Mouse (Mus musculus) cerebellum, adult 18-20 months (tissue): Measurements from ENCODE around the gene Pcsk1n.
"Not testable (repeated sequence)": the region's sequence is repeated elsewhere in the genome, so short reads cannot be mapped to it uniquely, and the experiment has no call there.

Experiments
- DNase-seq, 2 experiments: peaks; one replicate each; pipeline ENCODE4 v3.0.0; 2021

Pcsk1n gene

DNA sequence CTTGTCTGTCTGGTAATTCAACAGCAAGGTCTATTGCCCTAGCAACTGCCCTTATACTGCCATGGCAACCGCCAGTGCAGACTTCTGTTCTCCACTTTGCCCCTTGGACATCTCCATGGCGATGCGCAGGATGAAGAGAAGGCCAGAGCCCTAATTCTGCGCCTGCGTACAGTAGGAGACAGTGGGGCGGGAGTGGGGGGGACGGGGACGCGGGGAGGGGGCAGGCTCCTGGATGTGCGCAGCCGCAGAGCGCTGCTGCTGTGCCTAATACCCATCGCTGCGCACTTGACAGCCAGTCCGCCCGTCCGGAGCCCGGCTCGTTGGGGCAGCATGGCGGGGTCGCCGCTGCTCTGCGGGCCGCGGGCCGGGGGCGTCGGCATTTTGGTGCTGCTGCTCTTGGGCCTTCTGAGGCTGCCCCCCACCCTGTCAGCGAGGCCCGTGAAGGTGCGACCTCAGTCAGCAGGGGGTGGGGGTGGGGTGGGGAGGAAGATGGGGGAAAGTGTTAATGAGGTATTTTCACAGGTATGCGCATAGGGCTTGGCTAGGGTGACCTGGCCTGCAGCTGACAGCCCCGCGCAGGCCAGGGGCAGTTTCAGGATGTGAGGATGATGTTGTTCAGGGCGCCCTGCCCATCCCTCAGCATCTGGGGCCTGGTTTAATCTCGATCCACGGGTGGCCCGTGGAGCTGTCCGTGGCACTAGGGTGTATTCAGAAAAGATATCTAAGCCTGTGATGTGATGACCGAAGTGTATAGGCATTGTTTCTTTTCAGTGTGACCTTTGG is at the start of gene Pcsk1n:
Gene Pcsk1n (plus strand): TSS at position 222 of the 783 bp plus-strand sequence.
- DNase-seq, result peak; percentile 69 to 79

DNA sequence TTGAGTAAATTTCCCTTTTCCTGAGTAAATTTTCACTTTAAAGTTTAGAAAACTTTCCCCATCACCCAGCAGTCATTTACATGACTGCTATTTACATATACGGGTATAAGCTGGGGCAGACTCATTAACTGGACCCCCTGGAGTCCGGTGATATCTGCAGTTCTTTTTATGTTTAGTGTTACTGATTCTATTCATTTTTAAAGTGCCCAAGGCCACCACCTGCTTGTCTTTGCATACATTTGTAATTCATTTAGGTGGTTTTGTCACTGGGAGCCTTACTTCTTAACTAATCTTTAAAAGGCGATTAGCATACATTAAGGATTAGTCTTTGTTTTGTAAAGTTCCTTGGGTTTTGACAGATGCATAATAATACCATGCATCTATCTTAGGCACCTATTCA is 49.8 kb upstream of the Pcsk1n start:
- no peak for DNase-seq

DNA sequence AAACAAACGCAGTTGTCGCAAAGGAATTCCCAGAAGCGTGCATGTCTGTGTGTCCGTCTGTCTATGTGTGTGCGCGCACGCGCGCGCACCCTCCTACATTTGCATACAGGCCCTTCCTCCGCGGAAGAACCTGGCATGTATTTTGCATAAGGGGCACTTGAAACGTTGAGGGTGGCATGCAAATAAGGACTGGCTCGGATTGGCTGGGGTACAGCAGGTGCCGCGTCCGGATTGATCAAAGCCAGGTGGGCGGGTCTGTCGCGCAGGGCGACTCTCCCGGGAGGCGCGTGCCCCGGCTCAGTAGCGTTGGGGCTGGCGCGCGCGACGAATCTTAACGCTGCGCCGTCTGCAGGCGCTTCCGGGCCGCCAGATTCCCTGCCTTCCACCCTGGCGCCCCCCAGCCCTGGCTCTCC is 41.6 kb upstream of the Pcsk1n start, which contains the start of gene Pim2:
Gene Pim2 (plus strand): TSS at position 256 of the 413 bp plus-strand sequence.
- DNase-seq, result peak; percentile 86 to 92

DNA sequence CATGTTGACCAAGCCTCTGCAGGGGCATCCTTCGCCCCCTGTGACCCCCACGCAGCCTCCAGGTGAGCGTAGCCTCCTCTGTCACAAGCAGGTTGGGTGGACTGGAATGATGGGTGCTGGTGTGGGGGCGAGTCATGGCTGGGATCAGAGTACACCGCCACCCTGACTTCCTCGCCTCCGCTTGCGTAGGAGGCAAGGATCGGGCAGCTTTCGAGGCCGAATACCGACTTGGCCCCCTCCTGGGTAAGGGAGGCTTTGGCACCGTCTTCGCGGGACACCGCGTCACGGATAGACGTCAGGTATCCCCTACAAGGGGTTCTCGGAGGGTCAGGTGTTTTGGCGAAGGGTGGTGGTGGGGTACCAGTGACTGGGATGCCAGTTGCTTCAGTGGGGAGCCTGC is 41.1 kb upstream of the Pcsk1n start:
- DNase-seq, result peak; percentile 31 to 46

DNA sequence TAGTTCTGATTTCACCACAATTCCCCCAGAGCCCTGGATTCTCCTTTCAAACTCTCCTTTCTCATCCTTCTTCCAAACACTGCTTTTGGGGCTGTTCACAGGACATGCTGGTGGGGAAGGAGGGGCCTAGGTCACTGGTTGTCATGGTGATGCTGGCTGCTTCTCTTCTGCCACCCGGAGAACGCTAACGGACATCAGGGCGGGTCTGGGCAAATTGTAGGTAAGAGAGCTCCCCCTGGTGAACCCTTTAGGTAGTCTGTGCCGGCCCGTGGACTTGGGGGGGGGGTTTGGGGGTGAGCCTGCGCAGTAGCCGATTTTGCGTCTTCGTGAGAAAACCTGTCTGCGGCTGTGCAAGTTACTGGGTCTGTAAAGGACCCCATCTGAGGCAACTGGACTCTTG is 39.8 kb upstream of the Pcsk1n start:
- peak; percentile 70 to 82 for DNase-seq

DNA sequence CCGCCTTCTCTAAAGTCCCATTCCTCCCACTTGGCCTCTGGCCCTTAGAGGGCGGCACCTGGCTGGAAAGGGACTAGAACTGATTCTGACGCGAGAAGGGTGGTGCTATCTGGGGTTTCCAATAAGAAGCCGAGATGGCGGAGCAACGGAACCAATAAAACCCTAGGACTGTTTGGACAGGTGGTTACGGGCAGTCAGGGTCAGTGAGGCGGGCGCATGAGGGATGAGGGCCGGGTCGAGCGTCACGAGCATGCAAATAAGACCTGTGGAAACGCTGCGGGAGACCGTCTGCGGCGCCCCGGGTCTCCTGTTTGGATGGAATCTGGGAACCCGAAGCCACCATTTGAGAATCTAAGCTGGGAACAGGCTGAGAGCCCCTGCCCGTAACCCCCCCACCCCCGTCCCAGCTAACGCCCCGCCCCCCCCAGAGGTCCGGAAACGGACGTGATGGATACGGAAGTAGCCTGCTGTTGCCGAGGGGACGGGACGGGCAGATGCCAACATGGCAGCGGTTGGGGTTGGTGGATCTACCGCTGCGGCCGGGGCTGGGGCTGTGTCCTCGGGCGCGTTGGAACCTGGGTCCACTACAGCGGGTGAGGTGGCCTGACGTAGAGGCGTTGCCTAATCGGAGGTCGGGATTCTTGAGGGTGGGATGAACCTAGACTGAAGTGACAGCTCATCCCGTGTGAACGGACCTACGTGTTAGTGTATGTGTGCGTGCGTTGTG is 35.6 kb upstream of the Pcsk1n start, which contains the start of gene Slc35a2:
Gene Slc35a2 (plus strand): TSS at position 188 of the 727 bp plus-strand sequence.
- peak; percentile 78 to 89 for DNase-seq

DNA sequence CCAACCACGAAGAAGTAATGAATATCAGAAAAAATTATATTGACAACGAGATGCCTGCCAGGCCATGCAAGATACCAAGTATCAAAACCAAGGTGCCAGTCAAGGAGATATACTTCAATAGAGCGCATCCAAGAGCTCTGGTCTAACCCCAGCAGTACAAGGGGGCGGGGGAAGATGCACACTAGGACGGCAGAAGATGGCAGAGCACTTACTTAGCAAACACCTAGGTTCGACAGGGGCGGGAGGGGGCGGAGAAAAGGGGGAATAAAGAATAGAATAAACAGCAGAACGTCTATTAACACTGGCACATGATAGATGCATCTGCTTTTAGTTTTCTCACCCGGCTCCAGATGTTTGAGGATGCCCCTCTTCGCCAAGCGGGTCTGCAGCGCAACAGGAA is 21.4 kb upstream of the Pcsk1n start:
- no peak for DNase-seq

DNA sequence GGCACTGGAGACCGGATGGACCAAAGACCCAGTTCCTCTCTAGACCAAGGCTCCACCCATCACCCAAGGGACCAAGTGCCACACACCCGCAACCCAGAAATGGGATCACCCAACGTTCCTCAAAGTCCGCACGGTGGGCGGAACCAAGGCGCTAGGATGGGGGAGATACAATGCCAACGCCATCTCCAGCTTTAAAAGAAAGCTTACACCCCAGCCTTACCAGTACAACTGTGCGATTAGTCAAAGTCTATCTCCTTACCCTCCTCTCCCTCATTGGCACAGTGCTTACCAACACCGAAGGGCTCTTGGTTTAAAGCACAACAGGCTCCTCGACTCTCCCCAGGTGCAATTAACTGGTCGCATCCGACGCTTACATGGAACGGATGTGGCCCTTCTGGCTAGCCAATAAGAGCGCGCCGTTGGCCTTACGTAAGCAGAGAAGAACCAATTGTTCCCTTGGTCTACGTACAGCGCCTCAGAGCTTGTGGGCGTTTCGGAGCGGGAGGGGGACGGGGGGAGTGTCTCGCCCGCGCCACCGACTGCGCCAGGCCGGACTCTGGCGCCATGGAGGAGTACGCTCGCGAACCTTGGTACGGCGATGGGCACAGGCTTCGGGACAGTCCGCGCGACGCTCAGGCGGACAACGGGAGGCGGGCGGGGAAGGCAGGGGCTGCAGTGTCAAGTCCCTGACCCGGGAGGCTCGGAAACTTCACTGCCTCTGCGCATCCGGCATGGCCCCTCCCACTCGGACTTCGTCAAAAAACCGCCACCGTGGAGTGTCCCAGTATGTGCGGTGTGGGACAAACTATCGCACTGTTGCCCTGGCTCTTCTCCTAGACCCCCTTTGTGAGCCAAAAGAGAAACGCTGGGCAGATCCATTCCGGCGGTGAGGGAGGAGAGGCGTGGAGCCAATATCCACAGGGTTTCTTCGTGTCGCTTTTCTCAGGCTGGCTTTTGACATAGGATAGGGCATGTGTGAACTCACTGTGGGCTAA is 20.4 kb upstream of the Pcsk1n start, which contains the start of the genes Pqbp1 and Timm17b:
Gene Pqbp1 (minus strand): TSS at position 390 of the 995 bp plus-strand sequence.
Gene Timm17b (plus strand): TSS at position 478 of the 995 bp plus-strand sequence.
- peak; percentile 86 to 94 for DNase-seq

DNA sequence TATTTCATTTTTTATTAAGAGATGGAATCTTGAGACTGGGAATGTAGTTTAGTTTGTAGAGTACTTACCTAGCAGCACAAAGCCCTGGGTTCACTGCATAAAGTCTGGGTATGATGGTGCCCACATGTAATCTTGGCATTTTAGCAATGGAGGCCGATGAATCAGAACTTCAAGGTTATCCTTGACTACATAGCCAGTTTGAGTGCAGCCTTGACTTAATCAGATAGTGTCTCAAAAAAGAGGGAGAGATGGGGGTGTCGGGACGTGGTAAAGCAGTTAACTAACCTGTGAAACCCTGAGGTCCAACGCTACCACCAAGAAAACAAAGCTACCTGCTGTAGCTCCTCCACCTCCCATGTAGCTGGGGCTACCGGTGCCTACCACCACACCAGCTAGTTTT is 15.2 kb upstream of the Pcsk1n start:
- no peak for DNase-seq

DNA sequence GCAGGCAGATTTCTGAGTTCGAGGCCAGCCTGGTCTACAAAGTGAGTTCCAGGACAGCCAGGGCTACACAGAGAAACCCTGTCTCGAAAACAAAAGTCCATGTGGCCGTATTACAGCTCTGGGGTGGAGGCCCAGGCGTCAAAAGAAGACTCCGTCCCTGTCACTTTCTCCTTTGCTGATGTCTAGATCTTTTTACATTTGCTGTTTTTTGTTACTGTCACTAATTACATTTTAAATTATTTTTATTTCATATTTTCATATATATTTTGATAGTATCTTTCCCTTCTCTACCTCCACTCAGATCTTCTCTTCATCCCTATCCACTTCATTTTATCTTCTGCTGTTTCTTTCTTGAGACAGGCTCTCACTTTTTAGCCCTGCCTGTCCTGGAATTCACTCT is 11.9 kb upstream of the Pcsk1n start, which contains the start of gene Gm10491:
Gene Gm10491 (minus strand): TSS at position 101 of the 400 bp plus-strand sequence.
- DNase-seq, result no peak

DNA sequence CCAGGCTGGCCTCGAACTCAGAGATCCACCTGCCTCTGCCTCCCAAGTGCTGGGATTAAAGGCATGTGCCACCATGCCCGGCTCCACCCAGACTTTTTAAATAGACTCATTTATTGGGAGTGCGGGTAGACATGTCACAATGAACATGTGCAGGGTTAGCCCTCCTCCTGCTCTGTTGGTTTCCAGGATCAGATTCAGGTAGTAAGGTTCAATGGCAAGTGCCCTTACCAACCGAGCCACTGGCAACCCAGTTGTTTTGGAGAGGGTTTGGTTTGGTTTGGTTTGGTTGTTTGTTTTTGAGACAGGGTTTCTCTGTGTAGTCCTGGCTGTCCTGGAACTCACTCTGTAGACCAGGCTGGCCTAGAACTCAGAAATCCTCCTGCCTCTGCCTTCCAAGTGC is 10.4 kb upstream of the Pcsk1n start, which contains the start of gene Gm10490:
Gene Gm10490 (plus strand): TSS at position 301 of the 400 bp plus-strand sequence.
- not testable (repeated sequence) for DNase-seq

DNA sequence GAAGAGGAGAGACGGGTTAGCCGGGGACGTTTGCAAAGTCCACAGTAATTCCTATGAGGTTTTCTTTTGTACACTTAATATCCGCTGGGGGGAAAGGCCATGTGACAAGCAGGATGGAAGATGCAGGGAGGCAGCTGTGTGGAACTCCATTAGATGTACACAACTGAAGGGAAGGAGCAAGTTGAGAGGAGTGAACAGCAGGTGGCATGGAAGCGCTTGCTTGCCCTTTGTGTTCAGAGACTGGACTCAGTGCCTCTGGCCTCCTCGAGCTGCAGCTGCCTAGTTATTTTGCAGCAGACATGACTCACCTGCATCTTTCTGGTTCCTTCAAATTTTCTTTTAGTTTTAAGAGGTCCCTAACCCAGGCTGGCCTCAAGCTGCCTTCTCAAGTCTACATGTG is 9.1 kb upstream of the Pcsk1n start:
- no peak for DNase-seq

DNA sequence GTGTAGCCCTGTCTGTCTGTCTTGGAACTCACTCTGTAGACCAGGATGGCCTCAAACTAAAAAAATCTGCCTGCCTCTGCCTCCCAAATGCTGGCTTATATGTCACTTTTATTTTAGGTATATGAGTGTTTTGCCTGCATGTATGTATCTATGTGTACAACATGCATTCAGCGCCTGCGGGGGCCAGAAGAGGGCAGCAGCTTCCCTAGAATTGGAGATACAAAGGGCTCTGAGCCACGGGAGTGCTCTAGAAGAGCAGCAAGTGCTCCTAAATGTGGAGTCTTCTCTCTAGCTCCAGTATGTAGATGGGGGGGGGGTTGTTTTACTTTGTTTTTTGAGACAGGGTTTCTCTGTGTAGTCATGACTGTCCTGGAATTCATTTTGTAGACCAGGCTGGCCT is 4.0 kb upstream of the Pcsk1n start:
- DNase-seq, result not testable (repeated sequence)

DNA sequence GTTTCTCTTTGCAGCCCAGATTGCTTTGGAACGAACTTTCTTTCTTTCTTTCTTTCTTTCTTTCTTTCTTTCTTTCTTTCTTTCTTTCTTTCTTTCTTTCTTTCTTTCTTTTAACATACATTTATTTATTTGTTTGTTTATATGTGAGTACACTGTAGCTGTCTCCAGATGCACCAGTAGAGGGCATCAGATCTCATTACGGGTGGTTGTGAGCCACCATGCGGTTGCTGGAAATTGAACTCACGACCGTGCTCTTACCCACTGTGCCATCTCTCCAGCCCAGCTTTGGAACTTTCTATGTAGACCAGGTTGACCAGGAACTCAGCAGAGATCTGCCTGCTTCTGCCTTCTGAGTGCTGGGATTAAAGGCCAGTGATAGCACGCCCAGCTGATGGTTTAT is 1.7 kb upstream of the Pcsk1n start:
- DNase-seq, result not testable (repeated sequence)

DNA sequence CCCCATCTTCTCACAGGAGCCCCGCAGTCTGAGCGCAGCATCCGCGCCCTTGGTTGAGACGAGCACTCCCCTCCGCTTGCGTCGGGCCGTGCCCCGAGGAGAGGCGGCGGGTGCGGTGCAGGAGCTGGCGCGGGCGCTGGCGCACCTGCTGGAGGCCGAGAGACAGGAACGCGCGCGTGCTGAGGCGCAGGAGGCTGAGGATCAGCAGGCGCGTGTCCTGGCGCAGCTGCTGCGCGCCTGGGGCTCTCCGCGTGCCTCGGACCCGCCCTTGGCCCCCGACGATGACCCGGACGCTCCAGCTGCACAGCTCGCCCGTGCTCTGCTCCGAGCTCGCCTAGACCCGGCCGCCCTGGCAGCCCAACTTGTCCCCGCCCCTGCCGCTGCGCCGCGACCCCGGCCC is 2.4 kb downstream of the Pcsk1n start:
- DNase-seq, result peak; percentile 32 to 51

DNA sequence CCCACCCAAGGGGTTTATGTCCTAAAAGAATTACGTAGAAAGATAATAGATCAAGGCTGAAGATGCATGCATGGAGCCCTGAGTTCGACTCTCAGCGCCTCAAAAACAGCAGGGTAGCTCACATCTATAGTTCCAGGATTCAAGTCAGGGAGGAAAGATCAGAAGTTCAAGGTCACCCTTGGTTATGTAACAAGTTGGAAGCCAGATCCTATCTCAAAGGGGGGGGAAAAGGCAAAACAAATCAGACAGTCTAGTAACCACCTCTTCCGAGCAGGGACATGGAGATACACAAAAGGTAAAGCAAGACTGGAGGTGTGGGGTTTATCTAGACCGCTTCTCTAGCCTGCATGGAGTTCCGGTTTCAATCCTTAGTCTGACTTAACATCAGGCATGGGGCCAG is 6.6 kb downstream of the Pcsk1n start:
- DNase-seq, result no peak

DNA sequence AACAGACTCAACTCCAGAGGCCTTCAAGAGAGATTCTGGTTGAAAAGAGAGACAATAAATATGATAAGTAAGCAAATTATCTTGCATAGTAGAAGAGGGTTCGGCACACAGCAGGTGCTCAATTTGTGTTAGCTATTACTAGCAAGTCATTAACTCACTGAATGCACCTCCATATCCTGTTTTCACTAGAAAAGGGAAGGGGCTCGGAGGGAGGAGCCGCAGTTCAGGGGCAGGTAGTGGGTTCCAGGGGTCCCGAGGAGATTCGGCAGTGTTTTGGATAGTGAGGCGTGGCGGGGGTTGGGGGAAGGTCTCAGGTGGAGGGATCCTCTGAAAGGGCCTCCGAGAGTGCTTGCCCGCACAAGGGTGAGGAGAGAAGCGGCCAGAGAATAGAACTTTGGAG is 7.5 kb downstream of the Pcsk1n start:
- no peak for DNase-seq

DNA sequence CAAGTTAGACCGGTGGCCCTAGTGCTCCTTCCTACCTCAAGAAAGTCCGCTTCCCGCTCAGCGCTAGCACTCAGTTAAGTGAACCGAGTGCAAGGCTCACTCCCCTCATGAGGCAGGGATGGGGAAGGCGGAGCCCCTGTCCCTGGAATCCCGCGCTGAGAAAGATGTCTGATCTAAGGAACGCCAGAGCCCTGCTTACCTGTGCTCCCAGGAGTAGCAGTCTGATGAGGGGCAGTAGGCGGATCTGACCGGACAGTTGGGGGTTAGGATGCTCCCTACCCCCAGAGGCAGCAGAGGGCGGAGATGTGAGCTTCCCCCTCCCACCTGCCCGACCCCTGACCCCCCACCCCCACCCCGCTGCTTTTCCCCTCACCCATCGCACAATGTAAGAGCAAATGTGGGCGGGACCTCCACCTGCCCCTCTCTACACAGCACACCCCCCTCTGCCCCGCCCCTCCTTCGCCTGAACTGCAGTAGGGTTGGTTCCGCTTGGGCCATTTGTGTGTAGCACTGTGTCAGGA is 8.7 kb downstream of the Pcsk1n start, which contains the start of gene Eras:
Gene Eras (minus strand): TSS at position 338 of the 521 bp plus-strand sequence.
- no peak for DNase-seq

DNA sequence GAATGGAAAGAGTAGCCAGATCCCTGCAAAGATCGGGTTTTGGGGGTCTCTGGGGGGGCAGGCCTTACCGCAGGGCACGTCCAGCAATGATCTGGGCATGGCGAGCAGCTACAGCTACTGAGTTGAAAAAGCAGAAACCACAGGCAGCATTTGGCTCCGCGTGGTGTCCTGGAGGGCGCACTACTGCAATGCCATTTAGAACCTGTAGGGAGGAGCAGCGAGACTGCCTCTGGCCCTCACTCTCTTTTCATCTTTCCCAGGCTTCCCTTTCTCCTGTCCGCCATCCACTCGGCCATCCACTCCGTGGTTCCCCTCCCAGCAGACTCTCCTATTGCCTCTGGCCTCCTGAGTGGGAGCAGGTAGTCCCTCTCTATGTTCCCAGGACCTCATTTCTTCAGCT is 17.3 kb downstream of the Pcsk1n start:
- DNase-seq, result no peak

DNA sequence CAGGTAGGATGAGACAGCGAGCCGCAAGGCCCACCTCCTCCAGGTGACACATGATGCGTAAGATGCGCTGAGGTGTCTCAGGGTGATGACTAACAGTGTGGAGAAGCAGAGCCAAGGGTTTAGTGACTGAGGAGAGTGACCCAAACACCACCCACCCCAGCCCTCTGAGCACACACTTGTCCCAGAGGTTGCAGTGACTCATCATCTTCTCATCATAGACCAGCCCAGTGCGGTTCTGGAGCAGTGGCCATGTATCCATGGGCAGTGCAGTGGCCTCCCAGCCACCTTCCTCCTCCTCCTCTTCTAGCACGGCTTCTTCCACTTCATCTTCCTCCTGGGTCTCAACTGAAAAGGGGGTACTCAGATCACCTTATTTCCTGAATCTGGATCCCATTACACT is 18.0 kb downstream of the Pcsk1n start:
- DNase-seq, result no peak

DNA sequence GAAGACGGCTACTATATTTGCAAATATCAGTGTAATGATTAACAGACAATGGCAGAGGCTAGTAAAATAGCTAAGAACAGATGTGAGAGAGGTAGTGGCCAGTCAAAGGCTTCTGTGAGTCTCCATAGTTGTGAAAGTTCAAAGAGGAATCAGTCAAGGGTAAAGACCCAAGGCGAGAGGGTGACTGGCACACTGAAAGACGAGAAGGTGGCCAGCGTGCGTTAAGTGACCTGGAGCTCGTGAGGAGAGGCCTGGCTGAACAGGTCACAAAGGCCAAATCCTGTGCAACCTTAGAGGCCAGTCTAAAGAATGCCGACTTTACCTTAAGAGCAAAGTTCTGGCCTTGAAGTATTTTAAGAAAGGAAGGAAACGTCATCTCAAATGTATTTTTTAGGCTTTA is 26.0 kb downstream of the Pcsk1n start:
- DNase-seq, result no peak
